Mouse (Mus musculus) liver, adult 2 months (tissue): ENCODE data around the gene Fbxl21.

Experiments used
- CTCF ChIP-seq: fragments of 200-500 bp; IDR thresholded peaks from 2 replicates; pipeline ENCODE4 v1.5.1; 2011; ENCODE audit warnings: low read depth, low read length, control low read depth
- POLR2A ChIP-seq: fragments of 200-500 bp; IDR thresholded peaks from 2 replicates; pipeline ENCODE4 v1.6.1; 2011; ENCODE audit warnings: low read length, control low read depth; ENCODE audit not compliant: insufficient read depth; ENCODE audit errors: extremely low read depth

- no peak for TF ChIP-seq CTCF
- no peak for TF ChIP-seq POLR2A
These were observed 4.6 kb downstream of the Fbxl21 start for GRCm38 (mm10) chr13:56526871-56527270.
